Mouse (Mus musculus): ENCODE measurements around the gene Psma3.

The Psma3 gene

DNA sequence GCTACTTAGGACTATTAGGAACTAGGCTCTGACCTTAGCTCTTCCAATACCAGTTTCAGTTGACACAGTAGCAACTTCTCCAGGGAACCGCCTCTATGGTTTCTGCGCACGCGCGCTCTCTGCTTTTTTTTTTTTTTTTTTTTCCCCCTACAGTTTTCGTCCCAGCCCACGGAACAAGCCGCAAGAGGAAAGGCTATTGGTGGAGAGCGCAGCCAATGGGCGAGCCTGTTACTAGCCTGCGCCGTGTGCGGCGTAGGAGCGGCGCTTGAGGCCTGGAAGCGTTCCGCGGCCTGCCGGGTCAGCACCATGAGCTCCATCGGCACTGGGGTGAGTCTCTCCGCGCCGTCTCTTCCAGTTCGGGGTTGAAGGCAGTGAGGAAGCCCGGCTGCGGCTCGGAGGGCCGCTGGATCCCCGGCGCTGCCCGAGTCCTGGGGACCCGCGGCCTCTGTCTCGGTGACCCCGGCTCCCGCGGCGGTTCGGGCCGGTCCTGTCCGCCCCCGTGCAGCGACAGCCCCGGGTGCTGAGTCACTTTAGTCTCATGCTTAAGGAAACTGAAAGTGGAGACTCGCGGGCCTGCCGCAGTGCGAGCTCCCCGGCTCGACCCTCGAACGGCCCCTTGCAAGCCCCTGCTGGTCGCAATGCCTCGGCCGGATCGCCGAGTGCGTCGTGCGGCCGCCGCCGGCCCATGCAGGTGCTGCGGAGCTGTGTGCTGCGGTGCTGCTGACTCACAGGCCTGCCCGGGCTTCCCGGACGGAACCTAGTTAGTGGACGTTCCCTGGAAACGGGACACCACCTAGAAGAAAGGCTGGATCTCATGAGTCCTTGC, at the start of gene Psma3:
Gene Psma3, plus strand, starts transcription at position 181 of the 826 bp plus-strand sequence.
- peak; percentile 91 to 95 for DNase-seq

- DNase-seq: no peak
These were observed 44.6 kb upstream of the Psma3 start for GRCm38 (mm10) chr12:70929781-70930180.

GRCm38 (mm10) chr12:70937150-70937549, 37.3 kb upstream of the Psma3 start:
- DNase-seq: peak; percentile 11 to 40

- peak; percentile 95 to 96 for DNase-seq
These were observed 36.6 kb upstream of the Psma3 start, which contains the start of gene Actr10 for GRCm38 (mm10) chr12:70937571-70938384. TSS of gene Actr10 (plus strand) at chr12:70937857.

GRCm38 (mm10) chr12:70940806-70941205, 33.6 kb upstream of the Psma3 start:
- no peak for DNase-seq

DNA sequence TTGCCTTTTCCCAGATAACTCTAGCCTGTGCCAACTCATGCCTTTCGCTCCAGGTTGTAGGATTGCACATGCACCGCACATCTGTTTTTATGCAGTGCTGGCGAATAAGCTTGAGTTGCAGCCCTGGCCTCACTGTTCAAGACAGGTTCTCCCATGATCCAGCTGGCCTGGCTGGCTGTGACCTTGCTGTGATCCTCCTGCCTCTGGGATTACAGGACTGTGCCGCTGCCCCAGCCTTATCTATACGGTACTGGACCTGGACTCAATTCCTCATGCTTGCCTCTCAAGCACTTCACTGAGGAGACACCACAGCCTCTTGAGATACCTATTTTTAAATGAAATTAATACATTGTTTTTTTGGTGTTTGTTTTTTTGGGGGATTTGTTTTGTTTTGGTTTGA, 30.2 kb upstream of the Psma3 start:
- DNase-seq: no peak

- DNase-seq: no peak
These were observed 27.7 kb upstream of the Psma3 start for GRCm38 (mm10) chr12:70946585-70947256.

DNA sequence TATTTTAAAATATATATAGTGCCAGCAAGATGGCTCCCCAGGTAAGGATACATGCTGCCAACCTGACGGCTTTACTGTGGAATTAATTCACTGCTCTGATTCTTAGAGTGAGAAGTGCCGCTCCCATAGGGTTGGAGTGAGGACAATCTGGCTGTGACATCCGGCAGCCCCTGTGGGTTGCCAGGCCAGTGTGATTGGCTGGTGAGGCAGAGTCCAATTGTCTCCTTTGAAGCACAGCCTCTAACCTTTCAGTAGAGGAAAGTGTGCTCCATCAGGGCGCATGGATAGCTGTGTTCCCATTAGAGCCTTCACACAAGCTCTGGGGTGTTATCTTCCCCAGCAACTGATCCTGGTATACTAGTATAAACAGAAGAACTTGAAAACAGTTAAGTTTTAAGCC, 15.8 kb upstream of the Psma3 start:
- no peak for DNase-seq

- peak in 1 of 2 experiments; percentile 10 for DNase-seq
These were observed 6.8 kb upstream of the Psma3 start for GRCm38 (mm10) chr12:70967581-70967980.

GRCm38 (mm10) chr12:70968141-70968790, 6.2 kb upstream of the Psma3 start:
- peak; percentile 86 to 92 for DNase-seq

- DNase-seq: peak; percentile 89 to 92
These were observed 5.6 kb upstream of the Psma3 start for GRCm38 (mm10) chr12:70968791-70969307.

- DNase-seq: peak; percentile 59 to 78
These were observed 4.8 kb upstream of the Psma3 start for GRCm38 (mm10) chr12:70969485-70970184.

DNA sequence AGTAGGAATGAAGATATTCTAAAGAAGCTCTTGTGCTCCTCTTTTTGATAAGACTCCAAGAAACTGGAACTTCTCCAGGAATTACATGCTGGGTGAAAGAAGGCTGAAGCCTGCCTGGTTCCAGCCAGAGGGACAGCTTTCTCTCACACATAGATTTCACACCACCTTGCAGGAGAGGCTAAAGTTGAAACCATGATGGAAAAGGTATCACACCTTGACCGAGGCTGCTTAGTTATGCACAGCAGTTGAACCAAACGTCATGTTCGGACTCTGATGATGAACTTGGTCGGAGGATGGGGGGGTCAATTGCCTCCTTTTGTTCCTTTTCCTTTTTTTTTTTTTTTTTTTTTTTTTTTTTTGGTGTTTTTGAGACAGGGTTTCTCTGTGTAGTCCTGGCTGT, 590 bp upstream of the Psma3 start:
- no peak for DNase-seq

- DNase-seq: peak in 1 of 2 experiments; percentile 19
These were observed 985 bp downstream of the Psma3 start for GRCm38 (mm10) chr12:70975406-70975805.

DNA sequence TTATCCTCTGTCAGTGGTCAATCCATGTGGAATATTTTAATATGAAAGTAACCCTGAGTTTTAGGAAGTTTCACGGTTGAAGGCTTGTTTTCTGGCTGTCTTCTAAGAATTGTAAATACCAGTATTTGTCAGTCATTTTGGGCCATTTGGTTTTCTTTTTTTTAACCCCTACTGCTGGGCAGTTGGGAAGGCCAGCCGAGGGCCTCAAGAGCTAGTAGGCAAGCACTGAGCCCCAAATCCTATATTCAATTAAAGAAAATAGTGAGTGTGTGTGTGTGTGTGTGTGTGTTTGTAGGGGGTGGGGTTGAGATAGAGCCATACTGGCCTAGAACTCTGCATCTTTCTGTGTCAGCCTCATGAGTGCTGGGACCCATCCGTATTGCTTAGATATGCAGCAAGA, 1.5 kb downstream of the Psma3 start:
- DNase-seq: no peak

GRCm38 (mm10) chr12:70978345-70978744, 3.9 kb downstream of the Psma3 start:
- DNase-seq: no peak

- DNase-seq: no peak
These were observed 10.6 kb downstream of the Psma3 start for GRCm38 (mm10) chr12:70984855-70985550.

DNA sequence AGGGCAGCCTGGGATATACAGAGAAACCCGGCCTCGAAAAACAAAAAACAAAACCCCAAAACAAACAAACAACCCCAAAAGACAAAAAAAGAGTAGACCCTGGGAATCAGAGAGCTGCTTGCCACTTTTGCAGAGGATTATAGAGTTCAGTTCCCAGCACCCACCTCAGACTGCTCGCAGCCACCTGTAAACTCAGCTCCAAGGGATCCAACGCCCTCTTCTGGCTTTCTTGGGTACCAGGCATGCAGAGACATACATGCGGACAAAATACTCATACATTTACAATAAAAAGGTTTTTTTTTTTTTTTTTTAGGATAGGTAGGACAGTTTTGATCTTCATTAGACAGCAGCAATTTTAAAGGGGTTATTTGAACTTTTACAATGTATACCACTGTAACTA, 22.8 kb downstream of the Psma3 start:
- DNase-seq: no peak

DNA sequence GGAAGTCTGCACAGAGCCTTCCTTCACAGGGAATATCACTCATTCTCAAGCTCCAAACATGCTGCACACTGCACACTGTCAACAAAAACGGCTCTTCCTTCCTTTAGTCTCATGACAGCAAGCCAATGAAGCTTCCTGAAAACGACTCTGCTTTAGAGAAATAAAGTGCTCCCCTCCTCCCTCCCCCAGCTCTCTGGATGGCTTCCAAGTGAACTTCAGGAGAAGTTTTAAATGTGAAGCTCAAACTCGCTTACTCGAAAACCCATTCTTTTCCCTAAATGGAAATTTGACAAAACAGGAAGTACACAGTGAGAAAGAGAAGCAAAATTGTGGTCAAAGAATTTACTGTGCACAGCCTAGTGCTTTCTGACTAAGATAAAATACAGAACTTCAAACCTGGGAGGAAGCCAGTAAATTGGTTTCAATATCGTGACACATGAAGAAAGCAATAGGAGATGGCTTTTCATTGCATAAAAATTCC, 25.0 kb downstream of the Psma3 start:
- peak; percentile 70 to 79 for DNase-seq

- DNase-seq: no peak
These were observed 25.9 kb downstream of the Psma3 start for GRCm38 (mm10) chr12:71000344-71000743.

DNA sequence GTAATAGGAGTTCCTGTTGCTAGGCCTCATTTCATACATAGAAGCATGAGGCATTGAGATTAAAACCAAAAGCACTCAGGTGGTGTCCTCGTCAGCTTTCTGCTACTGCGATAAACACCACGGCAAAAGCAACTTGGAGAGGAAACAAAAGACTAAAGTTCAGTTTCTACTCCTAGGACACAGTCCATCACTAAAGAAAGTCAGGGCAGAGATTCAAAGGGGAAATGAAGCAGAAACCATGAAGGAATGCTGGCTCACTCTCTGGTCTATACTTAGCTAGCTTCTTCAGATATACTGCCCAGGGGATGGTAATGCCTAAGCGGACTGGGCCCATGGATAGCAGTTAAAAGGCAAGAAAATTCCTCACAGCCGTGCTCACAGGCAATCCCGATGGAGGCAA, 27.0 kb downstream of the Psma3 start:
- no peak for DNase-seq

All from kidney, postnatal 4 days (tissue).